Mouse (Mus musculus): ENCODE results near the gene Kit.

- TF ChIP-seq CTCF (IDR thresholded peaks at IDR 0.05; ENCODE audit: extremely low read depth, insufficient read depth, low read length) (no peak), POLR2A (IDR thresholded peaks at IDR 0.05; ENCODE audit: extremely low read depth, insufficient read depth, low read length) (no peak)
These were observed 13.1 kb downstream of the Kit start for GRCm38 (mm10) chr5:75587781-75588180.

Measured in cortical plate, adult 2 months (tissue).